Mouse (Mus musculus): ENCODE measurements at regions not wholly inside any gene's neighbourhood (a gene's known extent, or its start where the extent isn't known, plus 50 kb on each side); places are given as distances from the start of the nearest gene placed in this dataset.

DNA sequence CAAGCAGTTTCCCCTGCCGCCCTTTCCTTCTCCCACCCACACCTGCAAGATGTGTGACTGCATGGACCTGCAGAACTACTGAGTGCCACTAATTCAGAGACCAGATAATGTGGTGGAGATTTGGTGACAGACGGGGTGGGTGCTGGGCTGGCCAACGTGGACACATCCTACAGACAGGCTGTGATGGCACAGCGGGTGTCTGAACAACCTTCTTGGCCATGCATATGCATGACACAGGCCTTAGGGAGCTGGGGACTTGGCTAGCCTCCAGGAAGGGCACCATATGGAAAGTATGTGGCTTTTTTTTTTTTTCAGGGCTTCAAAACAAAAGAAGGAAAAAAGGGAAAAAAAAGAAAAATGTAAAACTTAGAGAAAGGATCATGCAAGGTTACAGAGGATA is 243.5 kb upstream of the N4bp1 start:
- peak; percentile 10 to 12 for DNase-seq (ENCODE audit: low spot score in 2 of 2)

DNA sequence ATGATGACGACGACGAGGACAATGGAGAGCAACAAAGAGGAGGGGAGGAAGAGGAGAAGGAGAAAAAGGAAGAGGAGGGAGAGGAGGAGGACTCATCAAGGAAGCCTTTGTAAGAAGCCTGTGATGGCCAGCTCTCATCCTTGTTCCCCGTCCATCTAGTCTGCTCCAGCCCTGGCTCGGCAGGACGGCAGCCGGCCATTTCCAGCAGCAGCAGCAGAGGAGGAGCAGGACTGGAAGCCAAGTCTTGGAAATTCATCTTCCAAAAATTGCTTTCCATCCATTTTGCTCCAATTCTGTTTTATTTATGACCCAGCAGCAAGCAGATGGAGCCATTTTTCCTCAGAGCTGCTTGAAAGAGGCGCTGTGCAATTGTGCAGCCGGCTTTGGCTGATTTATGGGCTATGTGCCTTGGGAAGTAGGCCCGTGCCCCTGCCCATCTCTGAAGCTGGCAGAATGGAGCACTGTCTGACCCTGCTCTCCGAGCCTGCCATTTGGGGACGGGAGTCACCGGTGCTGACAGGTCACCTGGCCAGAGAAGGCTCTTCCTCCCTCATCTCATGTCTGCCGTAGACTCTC is 231.2 kb upstream of the N4bp1 start:
- no peak for DNase-seq (ENCODE audit: low spot score in 2 of 2)

DNA sequence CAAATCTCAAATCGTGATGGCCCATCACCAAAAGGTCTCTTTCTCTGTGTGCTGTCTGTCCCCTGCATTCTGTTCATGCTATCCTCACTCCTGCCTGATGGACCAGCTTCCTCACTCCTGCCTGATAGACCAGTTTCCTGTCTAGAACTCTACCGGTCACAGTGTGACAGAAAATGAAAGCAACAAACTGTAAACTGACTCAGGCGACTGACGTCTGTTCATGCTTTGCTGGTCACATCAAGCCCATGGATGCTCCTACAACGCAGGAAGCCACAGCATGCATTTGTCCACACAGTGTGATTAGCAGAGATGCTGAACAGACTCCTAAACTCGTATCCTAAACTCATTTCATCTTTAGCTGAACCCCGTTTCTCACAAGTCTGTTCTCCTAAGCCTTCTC is 227.3 kb upstream of the N4bp1 start:
- no peak for DNase-seq (ENCODE audit: low spot score in 2 of 2)

DNA sequence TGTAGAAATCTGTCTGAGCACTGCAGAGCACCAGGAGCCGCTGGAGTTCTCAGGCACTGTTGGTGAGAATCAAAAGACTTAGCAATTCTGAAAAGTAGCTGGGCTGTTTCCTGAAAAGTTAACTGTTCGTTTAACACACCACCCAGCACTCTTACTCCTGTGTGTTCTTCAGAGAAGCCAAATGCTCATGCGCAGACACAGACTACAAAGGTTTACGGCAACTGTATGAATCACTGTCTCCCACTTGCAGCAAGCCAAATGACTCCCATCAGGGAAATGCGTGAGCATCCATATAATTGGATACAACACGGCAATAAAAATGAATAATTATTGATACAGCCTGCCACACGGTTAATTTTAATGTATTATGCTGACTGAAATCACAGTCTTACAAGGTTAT is 220.0 kb upstream of the N4bp1 start:
- peak; percentile 19 to 26 for DNase-seq (ENCODE audit: low spot score in 2 of 2)

DNA sequence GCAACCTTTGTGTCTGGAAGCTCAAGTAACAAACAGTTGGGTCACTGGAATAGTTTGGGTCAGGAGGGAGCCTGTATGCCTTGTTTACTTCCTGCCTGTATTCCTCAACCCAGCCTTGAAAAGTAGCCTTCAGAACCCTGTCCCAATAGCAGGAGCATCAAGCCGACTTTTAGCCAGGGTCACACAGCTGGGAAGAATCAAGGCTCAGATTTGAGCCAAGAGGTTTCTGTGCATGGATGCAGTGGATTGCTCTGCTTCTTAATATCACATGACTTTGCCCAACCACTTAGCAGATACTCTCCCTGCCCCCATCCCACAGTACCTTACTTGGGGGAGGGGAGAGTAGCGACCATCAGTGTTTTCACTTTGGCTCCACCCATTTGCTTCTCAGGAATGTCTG is 210.2 kb upstream of the N4bp1 start:
- no peak for DNase-seq (ENCODE audit: low spot score in 2 of 2)

DNA sequence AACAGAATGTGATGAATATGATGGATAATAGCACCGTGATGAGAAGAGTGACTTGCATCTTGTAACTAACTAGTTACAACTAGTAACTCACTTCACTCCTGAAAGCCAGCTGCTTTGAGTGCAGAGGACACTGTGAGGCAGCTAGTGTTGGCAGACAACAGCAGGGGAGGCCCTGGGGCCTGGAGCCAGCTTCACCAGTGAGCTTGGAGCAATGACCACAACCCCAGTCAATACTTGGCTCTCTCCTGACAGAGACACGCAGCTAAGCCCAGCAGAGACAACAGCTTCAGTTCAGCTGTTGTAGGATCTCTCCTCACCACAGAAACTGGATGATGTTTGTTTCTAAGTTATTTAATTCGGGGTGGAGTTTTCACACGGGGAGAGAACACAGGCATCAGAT is 209.6 kb upstream of the N4bp1 start:
- DNase-seq (ENCODE audit: low spot score in 2 of 2): no peak

DNA sequence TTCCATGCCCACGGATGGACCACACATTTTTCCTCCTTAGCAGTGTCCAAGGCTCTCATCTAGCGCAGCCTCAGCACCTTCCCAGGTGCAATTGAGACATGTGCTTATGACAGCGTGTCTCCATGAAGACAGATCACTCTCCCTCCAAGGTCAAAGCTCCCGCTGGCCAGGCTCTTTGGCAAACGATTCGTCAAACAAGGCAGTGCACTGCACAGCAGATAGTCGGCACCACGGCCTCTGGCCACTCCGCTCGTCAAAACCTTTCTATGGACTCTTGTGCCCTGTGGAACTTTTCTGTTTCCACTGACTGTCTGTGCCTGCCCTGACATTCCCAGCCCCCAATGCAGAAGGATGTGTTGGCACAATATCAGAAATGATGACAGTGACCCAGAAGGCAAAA is 208.7 kb upstream of the N4bp1 start:
- DNase-seq (ENCODE audit: low spot score in 2 of 2): no peak

DNA sequence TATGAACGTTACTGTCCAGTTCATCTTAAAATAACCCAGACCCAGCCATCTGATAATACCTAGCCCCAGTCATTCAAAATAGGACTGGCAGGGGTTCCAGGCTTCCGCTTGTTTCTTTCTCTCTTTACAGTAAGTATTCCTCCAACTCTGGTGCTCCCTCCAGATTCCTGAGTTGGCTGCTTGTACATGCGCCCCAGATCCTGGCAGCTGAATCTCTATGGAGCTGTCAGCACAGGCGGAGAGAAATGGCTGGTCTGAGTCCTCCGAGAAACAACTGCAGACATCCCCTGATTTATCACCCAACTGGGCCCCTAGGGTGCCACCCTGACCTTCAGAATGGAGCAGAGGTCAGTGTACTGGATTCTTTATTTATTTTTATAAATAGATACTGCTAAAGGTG is 208.0 kb upstream of the N4bp1 start:
- no peak for DNase-seq (ENCODE audit: low spot score in 2 of 2)

DNA sequence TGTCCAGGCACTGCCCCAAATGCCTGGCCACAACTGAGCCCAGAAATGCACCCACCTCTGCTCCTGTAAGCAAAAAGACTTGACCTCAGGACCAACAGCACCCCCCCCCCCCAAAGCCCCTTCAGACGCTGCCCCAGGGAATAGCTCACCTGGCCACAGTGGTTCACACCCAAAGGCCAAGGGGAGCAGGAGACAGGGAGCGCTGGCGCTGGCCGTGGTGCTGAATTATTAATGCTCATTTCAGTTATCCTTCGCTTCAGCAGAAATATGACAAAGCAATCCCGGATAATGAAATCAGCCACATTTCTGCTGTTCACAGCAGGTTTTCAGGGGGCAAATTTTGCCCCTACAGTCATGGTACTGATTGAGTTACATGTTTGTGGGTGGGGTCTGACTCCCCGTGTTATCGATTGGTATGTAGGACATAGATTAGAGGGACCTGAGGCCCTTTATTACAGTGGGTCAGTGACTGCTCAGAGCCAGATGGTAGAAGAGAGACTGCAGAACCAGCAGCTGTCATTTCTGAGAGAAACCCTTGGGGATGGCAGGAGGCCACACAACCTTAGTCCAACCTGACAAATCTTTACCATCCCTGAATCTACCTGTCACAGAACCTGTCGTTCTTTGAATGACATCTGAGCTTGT is 202.5 kb upstream of the N4bp1 start:
- DNase-seq (ENCODE audit: low spot score in 2 of 2): no peak

DNA sequence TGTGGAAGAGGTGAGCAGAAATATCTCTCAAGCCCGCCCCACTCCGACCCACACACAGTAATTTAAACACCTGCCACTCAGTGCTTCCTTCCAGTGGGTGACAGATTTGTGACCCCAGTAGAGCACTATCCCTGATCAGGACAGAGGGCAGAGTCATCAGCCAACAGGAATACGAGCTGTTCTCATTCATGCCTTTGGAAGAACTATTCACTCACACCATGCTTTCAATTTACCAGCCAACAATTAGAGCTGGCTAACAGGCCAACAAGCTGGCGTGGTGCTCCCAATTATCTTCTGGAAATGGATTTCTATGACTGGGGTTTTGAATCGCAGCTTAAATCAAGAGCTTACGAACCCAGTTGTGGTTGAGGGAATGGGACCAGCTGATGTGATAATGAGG is 193.2 kb upstream of the N4bp1 start:
- no peak for DNase-seq (ENCODE audit: low spot score in 2 of 2)

DNA sequence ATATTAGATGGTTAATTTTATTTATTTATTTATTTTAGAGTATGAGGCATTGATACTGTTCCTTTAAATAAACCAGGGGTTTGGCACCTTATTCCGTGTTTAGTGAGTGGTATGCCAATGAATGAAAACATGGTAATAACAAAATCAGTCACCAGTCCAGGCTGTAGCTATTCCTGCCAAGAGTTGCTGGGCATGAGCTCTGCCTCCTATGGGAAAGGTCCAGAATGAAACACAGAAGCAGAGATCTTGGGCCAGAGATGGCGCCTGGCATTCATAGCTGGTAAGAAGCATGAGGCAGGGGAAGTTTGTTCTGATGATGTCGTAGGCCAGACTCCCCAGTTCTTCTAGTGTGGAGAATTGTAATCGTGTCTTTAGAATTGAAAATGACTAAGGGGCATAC is 190.9 kb upstream of the N4bp1 start:
- no peak for DNase-seq (ENCODE audit: low spot score in 2 of 2)

DNA sequence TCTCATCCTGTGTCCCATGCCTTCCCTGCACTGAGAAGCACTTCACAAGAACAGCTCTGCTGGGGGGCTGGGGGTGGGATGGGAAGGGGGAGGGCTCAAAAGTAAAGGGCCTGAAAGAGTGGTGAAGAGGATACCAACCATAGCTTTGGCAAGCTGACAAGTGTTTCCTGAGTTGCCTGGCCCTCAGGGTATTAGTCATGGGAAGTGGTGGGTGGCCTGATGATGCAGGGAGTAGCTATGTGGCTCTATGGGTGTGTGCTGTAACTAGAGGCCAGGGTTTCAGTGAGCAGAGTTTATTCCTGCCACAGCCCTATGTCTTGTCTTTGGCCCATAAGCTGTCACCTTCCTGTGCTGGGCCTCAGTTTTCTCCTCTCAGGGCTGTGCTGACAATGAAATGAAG is 186.2 kb upstream of the N4bp1 start:
- peak; percentile 19 to 25 for DNase-seq (ENCODE audit: low spot score in 2 of 2)

DNA sequence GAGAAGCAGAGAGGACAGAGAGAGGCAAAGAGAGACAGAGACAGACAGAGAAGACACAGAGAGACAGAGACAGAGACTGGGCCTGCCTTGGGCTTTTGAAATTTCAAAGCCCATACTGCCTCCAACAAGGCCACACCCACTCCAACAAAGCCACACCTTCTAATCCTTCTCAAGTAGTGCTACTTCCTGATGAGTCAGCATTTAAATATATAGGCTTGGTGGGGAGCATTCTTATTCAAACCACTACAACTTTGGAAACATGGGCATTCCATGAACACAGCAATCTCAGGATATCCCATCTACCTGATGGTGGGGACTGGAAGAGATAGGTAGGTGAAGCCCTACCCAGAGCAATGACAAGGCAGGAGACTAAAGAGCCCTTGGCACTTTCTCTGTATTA is 182.0 kb upstream of the N4bp1 start:
- no peak for DNase-seq (ENCODE audit: low spot score in 2 of 2)

DNA sequence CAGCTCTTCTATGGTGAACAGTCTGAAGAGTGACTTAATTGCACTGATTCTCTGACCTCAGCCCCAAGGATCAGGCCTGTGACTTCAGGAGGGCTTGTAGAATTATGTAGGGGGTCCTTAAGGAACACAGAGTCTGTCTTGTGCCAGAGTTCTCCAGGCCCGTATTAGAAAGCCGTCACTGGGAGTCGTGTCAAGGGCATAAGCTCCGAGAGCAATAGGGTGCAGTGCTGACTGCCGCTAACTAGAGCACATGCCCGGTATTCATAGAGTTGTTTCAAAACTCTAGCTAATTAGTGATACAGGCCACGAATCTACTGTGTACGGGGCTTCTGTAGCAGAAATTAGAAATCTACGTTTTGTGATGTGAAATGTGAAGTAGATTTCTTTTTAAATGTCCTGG is 179.7 kb upstream of the N4bp1 start:
- DNase-seq (ENCODE audit: low spot score in 2 of 2): no peak

DNA sequence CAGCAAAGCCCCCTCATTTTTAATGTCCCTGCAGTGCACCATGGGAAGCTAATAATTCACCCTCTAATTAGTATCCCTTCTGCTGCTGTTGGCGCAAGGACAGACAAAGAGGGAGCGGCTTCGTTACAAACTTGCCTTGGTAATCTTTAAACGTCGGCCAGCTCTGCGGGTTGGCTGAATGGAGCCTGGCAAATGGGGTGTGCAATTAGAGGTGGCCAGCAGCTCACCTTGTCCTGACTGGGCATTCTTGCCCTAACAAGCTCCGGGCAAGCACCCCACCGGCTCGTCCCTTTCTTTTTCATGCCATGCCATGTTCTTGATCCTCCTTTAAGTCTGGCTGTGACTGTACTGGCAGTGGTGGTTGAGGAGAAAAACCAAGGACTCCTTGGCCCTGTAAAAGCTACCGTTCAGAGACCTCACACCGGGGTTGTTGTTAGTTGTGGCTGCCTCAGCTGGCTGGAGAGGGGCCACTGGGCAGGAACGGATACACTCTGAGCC is 179.2 kb upstream of the N4bp1 start:
- peak in 1 of 2 experiments; percentile 9 for DNase-seq (ENCODE audit: low spot score in 2 of 2)

DNA sequence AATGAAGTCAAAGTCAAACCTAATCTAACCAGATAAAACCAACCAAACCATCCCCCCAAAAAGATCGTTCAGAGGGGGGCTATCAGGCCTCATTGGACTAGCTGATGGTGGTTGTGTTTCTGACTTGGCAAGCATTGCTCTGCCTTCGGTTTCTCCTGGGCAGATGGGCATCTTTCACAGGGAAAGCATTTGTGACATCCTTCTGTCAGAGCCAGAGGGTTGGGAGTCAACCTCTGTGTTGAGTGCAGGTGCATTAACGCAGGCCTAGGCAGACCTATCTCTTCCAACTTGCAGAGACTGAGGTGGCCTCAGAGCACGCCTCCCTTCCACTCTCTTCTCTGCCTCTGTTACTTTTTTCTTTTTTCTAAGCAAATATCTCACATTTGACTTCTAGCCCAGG is 178.5 kb upstream of the N4bp1 start:
- DNase-seq (ENCODE audit: low spot score in 2 of 2): no peak

DNA sequence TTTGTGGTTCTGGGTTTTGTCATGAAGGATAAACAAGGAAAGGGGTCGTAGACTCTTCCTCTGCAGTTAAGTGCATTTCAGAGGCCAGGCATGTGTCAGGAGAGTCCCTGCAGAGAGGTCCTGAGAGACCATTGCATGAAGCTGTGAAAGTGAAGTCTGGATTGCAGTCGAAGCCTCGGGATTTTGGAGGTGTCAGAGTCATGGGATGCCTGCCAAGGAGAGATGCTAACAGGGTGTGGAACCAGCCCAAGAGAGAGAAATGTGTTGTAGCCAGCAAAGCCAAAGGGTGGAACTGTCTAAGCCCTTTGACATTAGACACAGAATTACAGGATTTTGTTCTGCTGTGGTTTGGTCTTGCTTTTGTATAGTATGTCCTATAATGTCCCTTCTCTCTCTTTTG is 164.7 kb upstream of the N4bp1 start:
- no peak for DNase-seq (ENCODE audit: low spot score in 2 of 2)

DNA sequence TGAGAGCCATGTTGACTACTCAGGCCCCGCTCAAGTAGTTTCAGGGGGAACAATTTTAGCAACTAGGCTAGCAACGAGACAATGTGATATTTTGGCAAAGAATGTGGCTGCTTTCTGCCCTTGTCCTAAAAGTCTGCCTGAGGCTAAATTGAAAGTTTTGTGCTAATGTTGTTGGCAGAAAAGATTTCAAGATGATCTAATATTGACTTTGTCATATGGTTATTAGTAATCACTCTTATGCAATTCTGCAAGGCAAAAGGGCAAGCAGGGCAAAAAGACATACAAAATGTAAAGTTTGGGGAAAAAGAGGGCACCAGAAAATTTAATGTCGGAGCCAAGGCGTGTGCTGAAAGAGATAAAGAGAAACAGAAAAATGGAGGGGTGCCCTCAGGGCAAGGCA is 164.1 kb upstream of the N4bp1 start:
- no peak for DNase-seq (ENCODE audit: low spot score in 2 of 2)

DNA sequence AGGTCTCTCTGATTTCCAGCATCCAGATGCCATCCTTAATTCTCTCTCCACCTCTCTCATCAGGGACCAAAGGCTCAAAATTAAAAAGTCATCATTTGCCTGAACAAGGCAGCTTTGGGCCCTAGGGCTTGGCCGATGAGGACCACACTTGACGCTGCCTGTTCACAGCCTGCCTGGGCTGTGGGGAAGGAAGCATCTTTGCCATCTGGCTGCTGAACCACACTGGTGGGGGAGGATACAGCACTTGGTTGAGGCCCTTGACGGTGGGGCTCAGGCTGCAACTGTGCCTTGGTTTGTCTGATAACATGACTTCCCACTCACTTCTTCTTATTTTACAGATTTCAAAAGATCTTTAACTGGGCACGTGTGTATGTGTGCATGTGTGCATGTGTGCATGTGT is 161.5 kb upstream of the N4bp1 start:
- DNase-seq (ENCODE audit: low spot score in 2 of 2): no peak

DNA sequence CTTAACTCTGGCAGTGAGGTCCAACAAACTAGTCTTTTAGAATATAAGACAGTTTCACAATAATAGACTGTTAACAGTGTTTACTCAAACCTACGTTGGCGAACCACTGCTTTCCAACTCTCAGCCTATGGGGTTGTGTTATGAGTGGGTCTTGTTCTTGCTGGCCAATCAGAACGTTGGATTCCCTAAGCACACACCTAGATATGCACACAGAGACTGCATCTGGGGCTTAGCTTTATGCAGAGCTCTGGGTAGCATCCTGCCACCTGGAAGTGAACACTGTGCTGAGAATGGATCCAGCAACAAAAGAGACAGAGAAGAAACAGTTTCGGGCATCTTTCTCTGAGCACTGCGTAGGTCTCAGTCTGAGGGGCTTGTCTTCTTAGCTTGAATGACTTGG is 158.0 kb upstream of the N4bp1 start:
- no peak for DNase-seq (ENCODE audit: low spot score in 2 of 2)

DNA sequence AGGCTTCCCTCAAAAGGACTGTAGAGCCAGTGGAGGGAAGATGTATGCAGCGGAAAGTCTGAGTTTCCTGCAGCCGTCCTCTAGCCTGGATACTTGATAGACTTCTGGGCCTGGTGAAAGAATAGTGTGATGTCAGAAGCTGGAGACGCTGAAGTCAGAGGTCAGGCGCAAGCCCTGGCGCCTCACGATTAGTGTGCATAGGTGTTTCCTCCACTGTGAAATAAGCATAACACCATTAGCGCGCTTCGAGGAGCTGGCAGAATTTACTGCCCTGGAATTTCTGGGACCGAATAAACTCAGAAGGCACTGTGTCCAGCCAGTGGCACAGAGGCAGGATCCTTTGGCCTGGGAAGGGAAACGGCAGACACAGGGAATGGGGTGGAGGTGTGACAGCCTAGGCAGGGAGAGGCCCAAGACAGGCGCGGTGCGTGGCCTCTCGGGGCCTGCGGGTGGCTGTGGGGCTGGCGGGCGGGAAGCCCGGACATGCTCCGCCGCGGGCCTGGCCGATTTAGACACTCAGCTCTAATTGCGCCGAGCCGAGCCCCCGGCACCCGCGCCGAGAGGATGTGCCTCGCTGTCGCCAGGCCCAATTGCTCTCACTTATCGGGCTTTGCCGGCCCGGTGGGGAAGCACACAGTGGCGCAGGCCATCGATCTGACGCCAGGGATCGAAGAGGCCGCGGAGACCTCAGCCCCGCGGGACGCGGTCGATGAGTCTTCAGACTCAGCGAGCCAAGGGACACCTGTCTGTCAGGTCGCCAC is 152.7 kb upstream of the N4bp1 start:
- DNase-seq (ENCODE audit: low spot score in 2 of 2): peak; percentile 2 to 5

DNA sequence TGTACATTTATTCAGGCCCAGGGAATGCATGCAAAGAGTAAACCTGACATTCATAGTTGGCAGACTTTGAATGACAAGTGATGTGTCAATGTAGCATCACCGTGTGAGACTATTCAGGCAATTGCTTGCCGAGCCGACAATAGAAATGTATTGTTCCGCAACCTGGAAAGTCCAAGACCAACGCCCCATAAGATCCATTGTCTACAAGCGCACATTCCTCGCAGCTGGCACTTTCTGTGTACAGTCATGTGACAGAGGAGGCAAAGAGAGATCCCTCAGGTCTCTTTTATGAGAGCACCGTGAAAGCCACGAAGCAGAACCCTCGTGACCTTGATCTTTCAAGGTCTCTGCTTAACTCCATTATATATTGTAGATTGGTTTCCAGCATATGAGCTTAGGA is 150.9 kb upstream of the N4bp1 start:
- no peak for DNase-seq (ENCODE audit: low spot score in 2 of 2)

DNA sequence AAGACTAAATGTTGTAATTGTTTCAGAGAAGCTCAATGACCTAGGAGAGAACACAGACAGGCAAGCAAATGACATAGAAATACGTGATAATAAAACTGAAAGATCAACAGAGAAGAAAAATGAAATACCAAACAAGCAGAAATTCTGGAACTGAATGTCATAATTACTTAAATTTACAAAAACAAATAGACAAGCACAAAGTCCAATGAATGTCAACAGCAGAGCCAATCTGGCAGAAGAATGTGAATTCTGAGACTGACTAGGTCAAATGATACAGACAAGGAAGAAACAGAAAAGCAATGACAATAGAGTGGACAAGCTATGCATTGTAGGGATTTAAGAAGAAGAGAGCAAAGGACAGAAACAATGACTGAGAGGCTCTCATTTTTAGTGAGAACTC is 143.1 kb upstream of the N4bp1 start:
- DNase-seq (ENCODE audit: low spot score in 2 of 2): no peak

Measured in right cerebral cortex, adult 2 months (tissue).